Mouse (Mus musculus): ENCODE data around the gene Asic2. TPM values are rescaled to one million over a fixed set of nuclear protein-coding genes. Genes with fewer than 3 reads are reported as not detected.

Gene Asic2
- polyA plus RNA-seq, 1 experiment from 2014 or later, result not detected

DNA sequence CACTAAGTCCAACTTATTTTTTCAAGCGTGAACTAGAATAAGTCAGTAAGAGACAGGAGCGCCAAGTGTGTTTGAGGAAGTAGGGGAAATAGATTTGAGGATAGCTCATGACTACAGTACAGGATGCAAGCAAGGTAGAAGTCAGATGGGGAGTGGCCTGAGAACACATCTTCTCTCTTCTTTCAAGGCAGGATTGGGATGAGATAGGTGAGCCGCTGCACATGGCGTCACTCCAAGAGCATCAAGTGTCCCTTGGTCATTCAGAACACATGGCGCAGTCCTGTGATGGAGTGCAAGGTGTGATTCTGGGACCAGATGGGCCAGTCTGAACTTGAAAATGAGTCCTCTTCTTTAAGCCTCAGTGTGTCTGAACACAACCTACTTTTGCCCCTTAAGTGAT is 366.5 kb downstream of the Asic2 start:
- no peak overlapping the region for H3K9ac ChIP-seq (ENCODE audit: low read depth, low read length)
- WGBS (ENCODE audit: insufficient replicate concordance), result 73% methylated on average over 5 of the region's 5 CpGs

DNA sequence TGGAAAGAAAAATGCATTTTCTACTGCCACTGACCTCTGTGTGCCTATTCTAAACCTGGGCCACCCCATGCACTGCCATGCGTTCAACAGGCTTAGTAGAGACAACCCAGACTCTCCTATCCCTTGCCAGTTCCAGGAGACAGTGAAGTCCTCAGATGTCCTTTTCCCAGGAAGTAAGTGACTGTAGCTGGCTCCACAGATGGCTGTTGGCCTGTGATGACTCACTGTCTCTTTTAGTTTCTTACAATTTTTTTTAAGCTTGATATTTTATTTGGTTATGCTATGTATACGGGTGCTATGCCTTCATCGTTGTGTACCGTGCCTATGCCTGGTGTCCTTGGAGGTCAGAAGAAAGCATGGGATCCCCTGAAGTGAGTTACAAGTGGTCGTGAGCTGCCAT is 370.7 kb downstream of the Asic2 start:
- no peaks in the 10 kb centered on the region for H3K4me1 ChIP-seq (ENCODE audit: control insufficient read depth, low read depth, low read length)
- H3K27ac ChIP-seq (ENCODE audit: low read length), result no peak overlapping the region
- no peaks in the 10 kb centered on the region for H3K9me3 ChIP-seq (replicated peaks; ENCODE audit: control insufficient read depth, low read length)
- WGBS (ENCODE audit: insufficient replicate concordance), result 67% methylated on average over 5 of the region's 5 CpGs
- ATAC-seq (ENCODE audit: low read depth), result no peak
- H3K36me3 ChIP-seq (ENCODE audit: control insufficient read depth, insufficient read depth), result no peaks in the 10 kb centered on the region
- no peak overlapping the region for H3K4me2 ChIP-seq (ENCODE audit: low read depth, low read length)
- H3K27me3 ChIP-seq (ENCODE audit: control insufficient read depth, insufficient read depth, low read depth, low read length), result no peaks in the 10 kb centered on the region
- no peak overlapping the region for H3K9ac ChIP-seq (ENCODE audit: low read depth, low read length)
- no peak overlapping the region for H3K4me3 ChIP-seq (ENCODE audit: low read depth, low read length)

More for the DNA sequence above, 366.5 kb downstream of the Asic2 start:
- Histone ChIP-seq H3K4me1 (ENCODE audit: control insufficient read depth, low read depth, low read length) (no peaks in the 10 kb centered on the region), H3K27me3 (ENCODE audit: control insufficient read depth, insufficient read depth, low read depth, low read length) (no peaks in the 10 kb centered on the region), H3K4me3 (ENCODE audit: low read depth, low read length) (no peak overlapping the region), H3K36me3 (ENCODE audit: control insufficient read depth, insufficient read depth) (no peaks in the 10 kb centered on the region), H3K27ac (ENCODE audit: low read length) (no peak overlapping the region), H3K9me3 (replicated peaks; ENCODE audit: control insufficient read depth, low read length) (no peaks in the 10 kb centered on the region), H3K4me2 (ENCODE audit: low read depth, low read length) (no peak overlapping the region)
- no peak for ATAC-seq (ENCODE audit: low read depth)

DNA sequence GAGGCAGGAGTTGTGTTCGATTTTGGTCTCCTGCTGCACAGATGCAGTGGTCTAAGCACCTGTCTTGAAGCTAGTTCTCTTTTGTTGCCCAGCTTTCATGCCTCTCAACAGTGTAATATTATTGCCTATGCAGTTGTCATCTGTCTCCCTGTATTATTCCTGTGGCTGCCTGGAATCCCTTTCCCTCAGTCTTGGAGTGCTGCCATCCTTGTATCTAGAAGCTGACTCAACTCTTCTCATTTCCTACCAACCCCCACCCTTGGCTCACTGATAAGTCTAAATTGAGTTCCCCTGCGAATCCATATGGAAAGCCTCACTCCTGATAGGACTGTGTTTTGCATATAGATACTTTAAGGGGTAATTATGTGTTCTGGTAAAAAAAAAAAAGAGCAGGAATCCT is 373.0 kb downstream of the Asic2 start:
- H3K4me3 ChIP-seq (ENCODE audit: low read depth, low read length), result no peak overlapping the region
- no peaks in the 10 kb centered on the region for H3K9me3 ChIP-seq (replicated peaks; ENCODE audit: control insufficient read depth, low read length)
- no peak overlapping the region for H3K4me2 ChIP-seq (ENCODE audit: low read depth, low read length)
- no peak overlapping the region for H3K27ac ChIP-seq (ENCODE audit: low read length)
- no peaks in the 10 kb centered on the region for H3K27me3 ChIP-seq (ENCODE audit: control insufficient read depth, insufficient read depth, low read depth, low read length)
- no peak for ATAC-seq (ENCODE audit: low read depth)
- H3K36me3 ChIP-seq (ENCODE audit: control insufficient read depth, insufficient read depth), result no peaks in the 10 kb centered on the region
- 38% methylated on average over 2 of the region's 2 CpGs for WGBS (ENCODE audit: insufficient replicate concordance)
- H3K9ac ChIP-seq (ENCODE audit: low read depth, low read length), result no peak overlapping the region
- no peaks in the 10 kb centered on the region for H3K4me1 ChIP-seq (ENCODE audit: control insufficient read depth, low read depth, low read length)

DNA sequence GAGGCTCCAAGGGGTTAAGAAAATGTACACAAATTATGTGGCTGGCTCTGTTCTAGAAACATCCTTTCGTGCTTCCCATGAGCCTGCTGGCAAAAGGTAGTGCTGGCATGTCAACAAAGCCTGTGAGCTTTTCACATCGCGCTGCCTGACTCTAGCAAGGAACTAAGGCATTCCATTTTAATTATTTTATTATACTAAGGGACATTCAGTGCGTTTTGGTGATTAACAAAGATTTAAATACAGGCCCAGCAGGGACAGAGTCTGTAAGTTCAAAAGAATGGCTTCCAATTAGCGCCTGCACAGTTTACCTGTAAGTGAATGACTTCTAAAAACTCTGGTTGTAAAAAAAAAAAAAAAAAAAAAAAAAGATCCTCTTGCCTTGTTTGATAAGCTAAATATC is 375.5 kb downstream of the Asic2 start:
- WGBS (ENCODE audit: insufficient replicate concordance), result 30% methylated on average over 5 of the region's 5 CpGs
- no peaks in the 10 kb centered on the region for H3K9me3 ChIP-seq (replicated peaks; ENCODE audit: control insufficient read depth, low read length)
- H3K27me3 ChIP-seq (ENCODE audit: control insufficient read depth, insufficient read depth, low read depth, low read length), result no peaks in the 10 kb centered on the region
- H3K27ac ChIP-seq (ENCODE audit: low read length), result no peak overlapping the region
- no peaks in the 10 kb centered on the region for H3K36me3 ChIP-seq (ENCODE audit: control insufficient read depth, insufficient read depth)
- ATAC-seq (ENCODE audit: low read depth), result no peak
- H3K4me1 ChIP-seq (ENCODE audit: control insufficient read depth, low read depth, low read length), result no peaks in the 10 kb centered on the region
- no peak overlapping the region for H3K4me2 ChIP-seq (ENCODE audit: low read depth, low read length)
- H3K9ac ChIP-seq (ENCODE audit: low read depth, low read length), result no peak overlapping the region
- H3K4me3 ChIP-seq (ENCODE audit: low read depth, low read length), result no peak overlapping the region

DNA sequence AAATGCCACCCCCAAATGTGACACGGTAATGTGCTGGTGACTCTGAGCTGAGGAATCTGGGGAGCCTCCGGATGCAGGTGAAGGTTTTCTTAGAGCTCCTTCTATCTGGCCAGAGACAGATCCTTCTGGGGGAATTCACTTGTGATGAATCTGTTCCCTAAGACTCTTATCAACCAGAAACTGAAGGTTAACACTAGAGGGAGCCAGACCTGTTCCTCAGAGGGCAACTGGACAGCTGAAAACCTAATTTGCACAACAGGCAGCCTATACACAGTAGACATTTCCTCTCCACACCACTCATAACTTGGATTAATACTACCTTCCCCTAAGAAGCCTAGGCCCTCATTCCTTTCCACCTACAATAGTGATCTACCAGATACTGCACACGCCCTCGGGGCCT is 377.3 kb downstream of the Asic2 start:
- no peak overlapping the region for H3K9ac ChIP-seq (ENCODE audit: low read depth, low read length)
- ATAC-seq (ENCODE audit: low read depth), result no peak
- no peak overlapping the region for H3K27ac ChIP-seq (ENCODE audit: low read length)
- H3K36me3 ChIP-seq (ENCODE audit: control insufficient read depth, insufficient read depth), result no peaks in the 10 kb centered on the region
- no peak overlapping the region for H3K4me3 ChIP-seq (ENCODE audit: low read depth, low read length)
- no peaks in the 10 kb centered on the region for H3K9me3 ChIP-seq (replicated peaks; ENCODE audit: control insufficient read depth, low read length)
- no peaks in the 10 kb centered on the region for H3K27me3 ChIP-seq (ENCODE audit: control insufficient read depth, insufficient read depth, low read depth, low read length)
- WGBS (ENCODE audit: insufficient replicate concordance), result 48% methylated on average over 4 of the region's 4 CpGs
- no peak overlapping the region for H3K4me2 ChIP-seq (ENCODE audit: low read depth, low read length)
- no peaks in the 10 kb centered on the region for H3K4me1 ChIP-seq (ENCODE audit: control insufficient read depth, low read depth, low read length)

DNA sequence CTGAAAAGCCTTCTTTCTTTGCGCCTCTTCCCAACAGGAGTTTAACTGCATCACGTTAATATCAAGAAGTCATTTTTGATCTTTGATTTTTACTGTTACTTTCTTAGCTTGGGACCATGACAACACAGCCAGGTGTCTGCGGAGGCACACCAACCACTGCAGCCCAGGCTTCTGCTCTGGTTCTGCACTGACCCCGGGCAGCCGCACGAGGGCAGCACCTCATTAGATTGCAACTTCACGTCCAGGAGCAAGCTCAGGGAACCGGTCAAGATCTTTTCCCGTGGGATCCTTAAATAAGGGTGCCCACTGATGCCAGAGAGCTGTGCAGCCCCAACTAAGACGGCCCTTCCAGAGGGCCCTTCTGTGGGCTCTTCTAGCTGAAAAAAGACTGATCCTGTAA is 379.6 kb downstream of the Asic2 start:
- no peaks in the 10 kb centered on the region for H3K4me1 ChIP-seq (ENCODE audit: control insufficient read depth, low read depth, low read length)
- H3K4me3 ChIP-seq (ENCODE audit: low read depth, low read length), result no peak overlapping the region
- ATAC-seq (ENCODE audit: low read depth), result no peak
- H3K27ac ChIP-seq (ENCODE audit: low read length), result no peak overlapping the region
- H3K9me3 ChIP-seq (replicated peaks; ENCODE audit: control insufficient read depth, low read length), result no peaks in the 10 kb centered on the region
- 9% methylated on average over 10 of the region's 10 CpGs for WGBS (ENCODE audit: insufficient replicate concordance)
- H3K36me3 ChIP-seq (ENCODE audit: control insufficient read depth, insufficient read depth), result no peaks in the 10 kb centered on the region
- no peak overlapping the region for H3K4me2 ChIP-seq (ENCODE audit: low read depth, low read length)
- H3K27me3 ChIP-seq (ENCODE audit: control insufficient read depth, insufficient read depth, low read depth, low read length), result no peaks in the 10 kb centered on the region
- H3K9ac ChIP-seq (ENCODE audit: low read depth, low read length), result no peak overlapping the region

DNA sequence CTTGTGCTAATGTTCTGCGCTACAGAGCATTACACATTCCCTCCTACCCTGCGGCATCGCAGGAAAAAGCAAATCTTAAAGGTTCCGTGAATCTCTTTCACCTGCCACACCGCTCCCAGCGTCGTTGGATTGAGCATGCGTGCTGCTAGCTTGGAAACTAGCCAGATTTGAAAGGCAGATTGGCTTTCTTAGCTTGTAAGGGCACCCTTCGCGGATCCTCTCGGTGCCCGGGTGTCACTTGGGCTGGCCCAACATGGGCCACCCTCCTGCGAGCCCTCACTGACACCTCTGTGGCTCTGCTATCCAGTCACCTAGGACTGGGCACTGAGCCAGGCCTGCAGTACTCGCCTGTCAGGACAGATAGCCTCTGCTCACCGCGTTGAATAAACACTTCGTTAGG is 380.3 kb downstream of the Asic2 start:
- WGBS (ENCODE audit: insufficient replicate concordance), result 63% methylated on average over 17 of the region's 17 CpGs

DNA sequence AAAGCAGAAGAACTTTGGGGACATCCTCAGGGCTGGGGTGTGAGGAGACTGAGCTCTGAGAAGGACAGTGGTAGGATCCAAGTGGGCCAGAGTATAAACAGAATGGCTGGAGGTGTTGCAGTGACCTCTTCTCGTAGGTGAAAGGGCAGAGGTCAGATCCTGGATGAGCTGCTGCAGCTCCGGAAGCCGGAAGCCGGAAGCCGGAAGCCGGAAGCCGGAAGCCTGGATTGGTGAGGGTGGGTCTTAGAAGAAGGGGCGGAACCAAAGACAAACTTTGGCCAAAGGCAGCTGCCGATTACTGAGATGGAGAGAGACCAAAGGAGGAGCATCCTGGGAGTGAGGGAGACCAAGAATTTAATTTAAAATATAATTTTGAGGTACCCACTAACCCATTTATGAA is 381.1 kb downstream of the Asic2 start:
- Histone ChIP-seq H3K9me3 (replicated peaks; ENCODE audit: control insufficient read depth, low read length) (no peaks in the 10 kb centered on the region), H3K27me3 (ENCODE audit: control insufficient read depth, insufficient read depth, low read depth, low read length) (no peaks in the 10 kb centered on the region), H3K4me1 (ENCODE audit: control insufficient read depth, low read depth, low read length) (no peaks in the 10 kb centered on the region), H3K4me2 (ENCODE audit: low read depth, low read length) (no peak overlapping the region), H3K4me3 (ENCODE audit: low read depth, low read length) (no peak overlapping the region), H3K36me3 (ENCODE audit: control insufficient read depth, insufficient read depth) (no peaks in the 10 kb centered on the region), H3K27ac (ENCODE audit: low read length) (no peak overlapping the region), H3K9ac (ENCODE audit: low read depth, low read length) (no peak overlapping the region)
- ATAC-seq (ENCODE audit: low read depth), result no peak
- 58% methylated on average over 9 of the region's 9 CpGs for WGBS (ENCODE audit: insufficient replicate concordance)

More for the DNA sequence above, 380.3 kb downstream of the Asic2 start:
- Histone ChIP-seq H3K9ac (ENCODE audit: low read depth, low read length) (no peak overlapping the region), H3K27me3 (ENCODE audit: control insufficient read depth, insufficient read depth, low read depth, low read length) (no peaks in the 10 kb centered on the region), H3K4me2 (ENCODE audit: low read depth, low read length) (no peak overlapping the region), H3K4me1 (ENCODE audit: control insufficient read depth, low read depth, low read length) (no peaks in the 10 kb centered on the region), H3K4me3 (ENCODE audit: low read depth, low read length) (no peak overlapping the region), H3K27ac (ENCODE audit: low read length) (no peak overlapping the region), H3K36me3 (ENCODE audit: control insufficient read depth, insufficient read depth) (no peaks in the 10 kb centered on the region), H3K9me3 (replicated peaks; ENCODE audit: control insufficient read depth, low read length) (no peaks in the 10 kb centered on the region)
- no peak for ATAC-seq (ENCODE audit: low read depth)

DNA sequence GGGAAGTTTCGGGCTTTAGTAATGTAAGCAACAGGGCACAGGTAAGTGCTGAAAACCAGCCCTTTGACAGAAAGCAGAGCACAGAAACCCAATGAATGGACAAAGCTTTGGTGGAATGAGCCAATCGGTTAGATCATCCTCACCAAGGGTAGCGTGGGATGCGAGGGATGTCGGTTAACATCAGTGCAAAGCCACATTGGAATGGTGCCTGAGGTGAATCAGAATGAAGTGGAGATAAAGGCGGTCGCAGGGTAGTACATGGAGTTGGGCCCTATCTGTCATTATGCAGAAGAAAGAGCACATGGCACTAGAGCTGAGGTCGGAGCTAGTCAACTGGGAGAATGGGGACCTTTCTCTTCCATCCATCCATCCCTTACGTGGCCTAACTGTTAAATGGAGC is 383.8 kb downstream of the Asic2 start:
- 74% methylated on average over 9 of the region's 9 CpGs for WGBS (ENCODE audit: insufficient replicate concordance)
- H3K36me3 ChIP-seq (ENCODE audit: control insufficient read depth, insufficient read depth), result no peaks in the 10 kb centered on the region
- H3K9me3 ChIP-seq (replicated peaks; ENCODE audit: control insufficient read depth, low read length), result no peaks in the 10 kb centered on the region
- ATAC-seq (ENCODE audit: low read depth), result no peak
- no peak overlapping the region for H3K4me2 ChIP-seq (ENCODE audit: low read depth, low read length)
- H3K4me1 ChIP-seq (ENCODE audit: control insufficient read depth, low read depth, low read length), result no peaks in the 10 kb centered on the region
- H3K4me3 ChIP-seq (ENCODE audit: low read depth, low read length), result no peak overlapping the region
- H3K27me3 ChIP-seq (ENCODE audit: control insufficient read depth, insufficient read depth, low read depth, low read length), result no peaks in the 10 kb centered on the region
- no peak overlapping the region for H3K27ac ChIP-seq (ENCODE audit: low read length)
- no peak overlapping the region for H3K9ac ChIP-seq (ENCODE audit: low read depth, low read length)

DNA sequence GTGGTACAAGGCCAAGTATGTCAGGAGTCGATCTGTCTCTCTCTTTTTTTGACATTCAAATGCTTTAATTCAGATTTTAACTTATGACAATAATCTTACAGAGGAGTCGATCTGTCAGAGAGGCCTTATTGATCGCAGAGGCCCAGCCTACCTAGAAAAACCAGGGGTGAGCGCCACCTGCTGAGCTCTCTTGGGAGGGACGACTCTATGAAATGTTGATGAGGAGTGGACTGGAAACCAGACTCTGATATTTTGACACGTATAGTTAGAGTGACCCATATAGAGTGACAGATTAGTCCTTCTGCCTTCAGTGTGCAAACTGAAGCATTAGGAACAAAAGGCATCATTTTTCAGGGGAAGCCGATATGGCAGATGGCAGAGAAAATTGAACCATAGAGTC is 385.1 kb downstream of the Asic2 start:
- no peak overlapping the region for H3K9ac ChIP-seq (ENCODE audit: low read depth, low read length)
- ATAC-seq (ENCODE audit: low read depth), result no peak
- no peak overlapping the region for H3K4me3 ChIP-seq (ENCODE audit: low read depth, low read length)
- no peak overlapping the region for H3K4me2 ChIP-seq (ENCODE audit: low read depth, low read length)
- H3K9me3 ChIP-seq (replicated peaks; ENCODE audit: control insufficient read depth, low read length), result no peaks in the 10 kb centered on the region
- H3K27ac ChIP-seq (ENCODE audit: low read length), result no peak overlapping the region
- no peaks in the 10 kb centered on the region for H3K36me3 ChIP-seq (ENCODE audit: control insufficient read depth, insufficient read depth)
- no peaks in the 10 kb centered on the region for H3K27me3 ChIP-seq (ENCODE audit: control insufficient read depth, insufficient read depth, low read depth, low read length)
- H3K4me1 ChIP-seq (ENCODE audit: control insufficient read depth, low read depth, low read length), result no peaks in the 10 kb centered on the region
- WGBS (ENCODE audit: insufficient replicate concordance), result 63% methylated on average over 7 of the region's 7 CpGs

Measured in liver, embryonic 16.5 days (tissue).